Mouse (Mus musculus): ENCODE data around the gene Pex5l. TPM values are rescaled to one million over a fixed set of nuclear protein-coding genes. Genes with fewer than 3 reads are reported as not detected.

Pex5l gene
- polyA plus RNA-seq, 1 experiment from 2014 or later, result not detected

- WGBS (ENCODE audit: insufficient replicate concordance), result 71% methylated on average over 4 of the region's 4 CpGs
- Histone ChIP-seq H3K4me3 (no peak overlapping the region), H3K27me3 (replicated peaks) (no peaks in the 10 kb centered on the region), H3K4me2 (no peak overlapping the region), H3K9me3 (replicated peaks) (no peaks in the 10 kb centered on the region), H3K27ac (no peak overlapping the region), H3K4me1 (no peaks in the 10 kb centered on the region), H3K36me3 (no peaks in the 10 kb centered on the region), H3K9ac (no peak overlapping the region)
- ATAC-seq, result no peak
Measured at GRCm38 (mm10) chr3:32979981-32980380, 163.1 kb downstream of the Pex5l start.

DNA sequence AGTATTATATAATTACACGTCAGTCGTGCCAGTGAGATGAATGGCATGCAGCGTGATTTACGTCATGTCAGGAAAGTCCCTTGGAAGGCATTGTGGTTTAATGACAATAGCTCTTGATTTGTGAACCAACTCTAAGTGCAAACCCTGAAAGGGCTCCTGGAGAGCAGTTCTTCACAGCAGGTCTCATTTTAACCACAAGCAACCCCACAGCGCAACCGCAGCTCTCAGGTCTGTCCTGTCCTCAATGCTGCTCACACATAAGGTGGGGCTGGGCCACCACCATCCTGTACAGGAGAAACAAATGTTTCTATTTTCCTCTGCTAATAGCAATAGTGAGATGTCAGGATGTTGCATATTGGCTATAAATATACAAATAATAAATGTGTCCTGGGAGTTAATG, 163.8 kb downstream of the Pex5l start:
- ATAC-seq, result no peak
- no peak overlapping the region for H3K4me2 ChIP-seq
- no peaks in the 10 kb centered on the region for H3K4me1 ChIP-seq
- no peak overlapping the region for H3K27ac ChIP-seq
- WGBS (ENCODE audit: insufficient replicate concordance), result 60% methylated on average over 6 of the region's 6 CpGs
- no peak overlapping the region for H3K9ac ChIP-seq
- H3K36me3 ChIP-seq, result no peaks in the 10 kb centered on the region
- H3K27me3 ChIP-seq (replicated peaks), result no peaks in the 10 kb centered on the region
- H3K4me3 ChIP-seq, result no peak overlapping the region
- H3K9me3 ChIP-seq (replicated peaks), result no peaks in the 10 kb centered on the region

GRCm38 (mm10) chr3:32970257-32970656, 172.8 kb downstream of the Pex5l start:
- Histone ChIP-seq H3K27me3 (replicated peaks) (no peaks in the 10 kb centered on the region), H3K27ac (no peak overlapping the region), H3K9me3 (replicated peaks) (no peaks in the 10 kb centered on the region), H3K4me1 (no peaks in the 10 kb centered on the region), H3K9ac (no peak overlapping the region), H3K4me2 (no peak overlapping the region), H3K4me3 (no peak overlapping the region), H3K36me3 (no peaks in the 10 kb centered on the region)
- ATAC-seq, result no peak
- WGBS (ENCODE audit: insufficient replicate concordance), result 88% methylated on average over 1 of the region's 1 CpGs

DNA sequence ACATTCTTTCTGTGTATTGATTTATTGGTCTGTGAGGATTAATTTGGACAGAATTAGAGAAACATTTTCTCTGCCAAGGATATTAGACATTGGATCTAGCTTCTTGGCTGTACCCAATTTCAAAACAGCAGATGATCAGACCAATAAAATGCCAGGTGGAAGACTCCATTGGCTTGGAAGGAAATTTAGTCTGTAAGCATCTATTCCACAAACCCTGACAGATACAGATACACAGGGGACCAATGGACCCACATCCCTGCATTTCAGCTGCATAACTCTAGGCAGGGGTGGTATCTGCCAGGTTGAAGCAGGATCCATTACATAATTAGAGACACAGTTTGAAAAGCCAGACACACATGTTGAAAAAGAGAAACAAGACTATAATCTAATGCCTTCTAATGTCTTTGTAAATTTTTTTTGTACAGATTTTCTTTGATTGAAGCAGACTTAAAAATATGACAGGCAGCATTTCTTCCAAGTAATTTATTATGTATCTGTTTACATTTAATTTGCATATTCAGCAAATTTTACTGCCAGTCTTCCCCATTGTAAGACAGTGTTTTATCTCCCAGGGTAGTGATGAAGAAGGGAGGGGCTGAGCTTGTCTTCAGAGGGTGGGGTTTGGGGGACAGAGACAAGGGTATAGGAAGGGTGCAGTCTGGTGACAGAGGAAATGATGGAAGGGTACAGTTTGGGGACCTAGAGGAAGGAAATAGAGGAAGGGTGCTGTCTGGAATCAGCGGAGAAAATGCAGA, 174.2 kb downstream of the Pex5l start:
- no peaks in the 10 kb centered on the region for H3K27me3 ChIP-seq (replicated peaks)
- no peak for ATAC-seq
- H3K4me2 ChIP-seq, result no peak overlapping the region
- no peaks in the 10 kb centered on the region for H3K36me3 ChIP-seq
- 43% methylated on average over 1 of the region's 1 CpGs for whole genome bisulfite sequencing (ENCODE audit: insufficient replicate concordance)
- H3K9ac ChIP-seq, result no peak overlapping the region
- H3K9me3 ChIP-seq (replicated peaks), result no peaks in the 10 kb centered on the region
- no peak overlapping the region for H3K4me3 ChIP-seq
- H3K4me1 ChIP-seq, result no peaks in the 10 kb centered on the region
- no peak overlapping the region for H3K27ac ChIP-seq

- Histone ChIP-seq H3K4me3 (no peak overlapping the region), H3K27ac (no peak overlapping the region), H3K9ac (no peak overlapping the region), H3K4me1 (no peaks in the 10 kb centered on the region), H3K27me3 (replicated peaks) (no peaks in the 10 kb centered on the region), H3K4me2 (no peak overlapping the region), H3K36me3 (no peaks in the 10 kb centered on the region), H3K9me3 (replicated peaks) (no peaks in the 10 kb centered on the region)
- ATAC-seq, result no peak
- whole genome bisulfite sequencing (ENCODE audit: insufficient replicate concordance), result 4% methylated on average over 2 of the region's 2 CpGs
Measured at GRCm38 (mm10) chr3:32965528-32965927, 177.5 kb downstream of the Pex5l start.

DNA sequence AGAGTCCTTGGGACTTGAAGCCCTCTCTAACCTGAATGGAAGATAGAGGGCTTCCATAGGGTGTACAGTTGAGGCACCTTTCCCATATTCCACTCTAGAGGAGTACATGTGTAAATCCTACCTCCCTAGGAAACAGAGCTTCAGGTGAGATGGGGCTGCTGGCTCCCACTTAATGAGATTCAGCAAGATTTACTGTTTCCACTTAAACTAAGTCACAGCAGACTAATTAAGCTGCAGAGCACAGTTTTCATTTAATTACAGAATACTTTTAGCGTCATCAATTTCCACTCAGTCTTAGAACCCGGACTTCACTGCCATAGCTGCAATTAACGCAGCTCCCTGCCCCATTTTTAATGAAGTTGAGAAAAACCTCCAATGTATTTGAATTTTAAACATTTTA, 181.6 kb downstream of the Pex5l start:
- ATAC-seq, result no peak
- 61% methylated on average over 3 of the region's 3 CpGs for WGBS (ENCODE audit: insufficient replicate concordance)
- Histone ChIP-seq H3K27me3 (replicated peaks) (no peaks in the 10 kb centered on the region), H3K4me2 (no peak overlapping the region), H3K36me3 (no peaks in the 10 kb centered on the region), H3K27ac (no peak overlapping the region), H3K4me3 (no peak overlapping the region), H3K9me3 (replicated peaks) (no peaks in the 10 kb centered on the region), H3K4me1 (no peaks in the 10 kb centered on the region), H3K9ac (no peak overlapping the region)

DNA sequence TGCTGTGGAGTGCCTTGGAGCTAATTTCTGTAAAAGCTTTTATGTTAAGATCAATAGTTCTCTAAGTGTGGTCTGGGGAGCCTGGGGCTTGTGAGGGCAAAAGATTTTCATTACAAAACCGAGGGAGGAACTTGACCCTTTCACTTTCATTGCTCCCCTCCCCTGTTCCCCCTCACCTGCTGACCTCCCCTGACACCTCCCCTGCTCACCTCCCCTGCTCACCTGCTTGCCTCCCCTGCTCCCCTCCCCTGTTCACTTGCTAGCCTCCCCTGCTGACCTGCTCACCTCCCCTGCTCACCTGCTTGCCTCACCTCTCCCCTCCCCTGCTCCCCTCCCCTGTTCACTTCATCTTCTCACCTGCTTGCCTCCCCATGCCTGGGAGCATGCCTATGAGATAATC, 191.7 kb downstream of the Pex5l start:
- no peak for ATAC-seq
- Histone ChIP-seq H3K27me3 (replicated peaks) (no peaks in the 10 kb centered on the region), H3K9ac (no peak overlapping the region), H3K36me3 (no peaks in the 10 kb centered on the region), H3K27ac (no peak overlapping the region), H3K4me3 (no peak overlapping the region), H3K4me2 (no peak overlapping the region), H3K9me3 (replicated peaks) (no peaks in the 10 kb centered on the region), H3K4me1 (no peaks in the 10 kb centered on the region)
- 9% methylated on average over 1 of the region's 1 CpGs for WGBS (ENCODE audit: insufficient replicate concordance)

DNA sequence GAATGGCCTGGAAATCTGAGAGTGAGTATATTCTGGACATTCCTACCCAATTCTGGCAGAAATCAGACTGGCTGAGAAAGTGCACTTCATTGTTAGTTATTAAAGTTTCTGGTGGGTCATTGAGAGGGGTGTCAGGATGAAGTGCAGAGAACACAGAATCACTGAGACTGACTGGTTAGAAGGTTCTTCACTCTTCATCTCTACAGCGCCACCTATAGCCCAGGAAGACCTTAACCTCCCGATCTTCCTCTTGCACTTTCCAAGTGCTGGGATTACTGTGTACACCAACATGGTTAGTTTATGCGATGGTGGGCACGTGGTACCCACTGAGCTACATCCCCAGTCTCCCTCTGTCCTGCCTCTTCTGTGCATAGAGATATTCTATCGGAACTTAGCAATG, 195.6 kb downstream of the Pex5l start:
- no peak for ATAC-seq
- no peak overlapping the region for H3K9ac ChIP-seq
- H3K36me3 ChIP-seq, result no peaks in the 10 kb centered on the region
- H3K4me3 ChIP-seq, result no peak overlapping the region
- no peaks in the 10 kb centered on the region for H3K27me3 ChIP-seq (replicated peaks)
- H3K4me1 ChIP-seq, result no peaks in the 10 kb centered on the region
- 75% methylated on average over 5 of the region's 5 CpGs for WGBS (ENCODE audit: insufficient replicate concordance)
- no peaks in the 10 kb centered on the region for H3K9me3 ChIP-seq (replicated peaks)
- H3K27ac ChIP-seq, result no peak overlapping the region
- no peak overlapping the region for H3K4me2 ChIP-seq

DNA sequence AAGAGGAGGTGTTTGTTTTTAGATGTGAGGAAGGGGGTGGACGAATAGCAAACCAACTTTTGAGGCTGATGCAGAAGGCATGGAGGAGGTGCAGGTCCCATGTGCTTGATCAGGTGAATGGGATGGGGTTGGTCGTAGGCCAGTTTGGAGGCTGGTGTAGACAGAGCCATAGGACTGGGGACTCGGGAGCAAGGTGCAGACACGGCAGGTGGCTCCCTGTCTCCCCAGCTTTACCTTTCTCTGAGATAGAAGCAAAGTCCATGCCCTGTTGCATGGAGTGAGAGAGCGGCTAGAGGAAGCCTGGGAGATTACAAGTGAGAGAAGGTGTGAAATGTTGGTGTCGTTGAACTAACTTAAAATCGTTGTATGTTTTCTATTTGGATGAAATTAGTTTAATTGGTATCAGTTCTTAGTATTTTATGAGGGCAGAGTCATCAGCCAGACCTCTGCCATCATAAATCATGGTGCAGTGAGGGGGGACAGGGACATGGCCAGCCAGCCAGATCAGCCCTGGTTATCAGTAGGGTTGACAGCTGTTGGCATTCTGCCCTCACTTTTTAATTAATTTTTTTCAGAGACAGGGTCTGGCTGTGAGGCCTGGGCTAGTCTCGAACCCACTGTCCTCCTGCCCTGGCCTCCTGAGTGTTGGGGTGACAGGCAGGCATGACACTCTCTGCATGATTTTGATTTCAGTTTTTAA, 203.1 kb downstream of the Pex5l start:
- no peak; the same call in 1 of the 2 replicates for ATAC-seq

DNA sequence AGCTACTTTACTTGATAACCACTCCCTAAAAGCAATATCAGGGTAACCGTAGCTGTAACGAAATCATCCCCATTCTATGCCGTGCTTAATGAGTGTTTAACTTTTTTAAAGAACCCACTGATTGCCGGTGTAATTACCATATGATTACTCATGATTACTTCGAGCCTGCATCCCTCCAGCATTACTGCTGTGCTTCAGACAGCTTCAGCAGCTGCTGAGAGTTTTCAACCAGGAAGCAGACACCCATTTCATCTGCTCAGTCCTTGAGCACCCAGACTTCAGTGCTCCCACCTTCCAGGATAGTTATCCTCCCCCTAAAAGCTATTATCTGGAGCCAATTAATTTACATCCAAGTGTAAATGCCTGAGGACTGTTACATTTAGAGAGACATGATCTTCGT, 218.9 kb downstream of the Pex5l start:
- Histone ChIP-seq H3K27me3 (replicated peaks) (no peaks in the 10 kb centered on the region), H3K9me3 (replicated peaks) (peaks cover 2% of the 10 kb centered on the region; the same call in 1 of the 2 replicates), H3K9ac (no peak overlapping the region), H3K36me3 (no peaks in the 10 kb centered on the region), H3K4me3 (no peak overlapping the region), H3K4me2 (no peak overlapping the region), H3K4me1 (no peaks in the 10 kb centered on the region), H3K27ac (no peak overlapping the region)
- WGBS (ENCODE audit: insufficient replicate concordance), result 68% methylated on average over 6 of the region's 6 CpGs
- no peak for ATAC-seq

More for the DNA sequence above, 203.1 kb downstream of the Pex5l start:
- no peaks in the 10 kb centered on the region for H3K9me3 ChIP-seq (replicated peaks)
- H3K27ac ChIP-seq, result no peak overlapping the region
- no peaks in the 10 kb centered on the region for H3K36me3 ChIP-seq
- no peak overlapping the region for H3K4me3 ChIP-seq
- no peaks in the 10 kb centered on the region for H3K4me1 ChIP-seq
- H3K9ac ChIP-seq, result no peak overlapping the region
- WGBS (ENCODE audit: insufficient replicate concordance), result 53% methylated on average over 8 of the region's 8 CpGs
- no peak overlapping the region for H3K4me2 ChIP-seq
- no peaks in the 10 kb centered on the region for H3K27me3 ChIP-seq (replicated peaks)

- Histone ChIP-seq H3K4me2 (no peak overlapping the region), H3K4me3 (no peak overlapping the region), H3K27ac (no peak overlapping the region), H3K36me3 (no peaks in the 10 kb centered on the region), H3K9me3 (replicated peaks) (no peaks in the 10 kb centered on the region), H3K9ac (no peak overlapping the region), H3K4me1 (no peaks in the 10 kb centered on the region), H3K27me3 (replicated peaks) (no peaks in the 10 kb centered on the region)
- ATAC-seq, result no peak
- WGBS (ENCODE audit: insufficient replicate concordance), result 65% methylated on average over 7 of the region's 7 CpGs
Measured at GRCm38 (mm10) chr3:32910071-32910551, 232.9 kb downstream of the Pex5l start.

DNA sequence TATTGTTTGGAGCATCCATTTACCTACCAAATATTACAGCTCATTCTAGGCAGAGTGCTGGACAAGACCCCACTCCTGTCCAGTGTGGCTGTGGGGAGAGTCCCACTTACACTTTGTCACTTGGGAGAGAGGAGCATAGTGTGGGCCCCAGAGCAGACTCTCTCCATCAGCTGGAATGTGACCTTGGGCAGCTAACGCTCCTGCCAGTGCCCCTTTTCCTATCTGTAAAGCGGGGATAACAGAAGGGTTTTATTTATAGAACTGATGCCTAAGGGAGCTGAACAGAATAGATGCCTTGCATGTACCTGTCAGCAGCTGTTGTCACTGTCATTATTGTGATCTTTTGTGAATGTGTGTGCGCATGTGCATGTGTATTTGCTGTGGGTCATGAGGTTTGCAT, 234.6 kb downstream of the Pex5l start:
- Histone ChIP-seq H3K4me2 (no peak overlapping the region), H3K4me1 (no peaks in the 10 kb centered on the region), H3K9me3 (replicated peaks) (no peaks in the 10 kb centered on the region), H3K27ac (no peak overlapping the region), H3K27me3 (replicated peaks) (no peaks in the 10 kb centered on the region), H3K4me3 (no peak overlapping the region), H3K36me3 (no peaks in the 10 kb centered on the region), H3K9ac (no peak overlapping the region)
- 63% methylated on average over 3 of the region's 3 CpGs for WGBS (ENCODE audit: insufficient replicate concordance)
- no peak for ATAC-seq
